Mouse (Mus musculus): ENCODE measurements around the gene Olfr937.

The Olfr937 gene

DNA sequence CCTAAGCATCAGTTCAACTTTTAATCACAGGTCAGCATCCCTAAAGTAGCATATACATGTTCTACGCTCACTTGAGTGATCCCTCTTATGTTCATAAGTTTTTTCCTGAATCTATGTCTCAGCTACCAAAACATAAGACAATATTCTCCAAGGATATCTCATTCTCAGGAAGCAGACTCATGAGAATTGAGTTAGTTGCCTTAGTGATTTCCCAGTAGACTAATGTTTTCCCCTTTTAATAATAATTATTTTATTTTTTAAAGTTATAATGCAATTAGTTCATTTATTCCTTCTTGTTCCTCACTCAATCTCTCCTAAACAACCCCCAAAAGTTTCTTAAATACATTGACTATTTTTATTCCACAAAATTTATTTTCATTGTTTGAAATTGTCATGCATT, at the start of gene Olfr937:
Gene Olfr937 (minus strand): TSS at position 101 of the 400 bp plus-strand sequence.
- in situ Hi-C loops (cut with MboI): no loop called here

DNA sequence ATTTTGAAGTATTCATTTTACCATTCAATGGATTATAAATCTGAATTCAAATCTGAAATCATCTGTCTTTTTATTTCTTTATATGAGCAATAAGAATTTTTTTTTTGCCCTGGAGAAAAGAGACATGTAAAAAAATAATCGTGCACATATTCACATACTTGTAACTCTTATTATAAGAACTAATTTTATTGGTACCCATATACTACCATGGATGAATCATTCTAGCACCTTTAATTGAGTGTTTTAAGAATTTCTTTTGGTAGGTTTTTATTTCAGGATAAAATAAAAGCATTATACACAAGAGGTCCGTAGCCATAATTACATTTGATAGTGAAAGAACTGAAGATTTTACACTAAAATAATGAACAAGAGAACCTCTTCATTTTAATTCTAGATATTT, 14.0 kb upstream of the Olfr937 start, which contains the start of gene Olfr938:
Gene Olfr938 (minus strand): TSS at position 101 of the 400 bp plus-strand sequence.
- in situ Hi-C loops (cut with MboI): no loop called here

DNA sequence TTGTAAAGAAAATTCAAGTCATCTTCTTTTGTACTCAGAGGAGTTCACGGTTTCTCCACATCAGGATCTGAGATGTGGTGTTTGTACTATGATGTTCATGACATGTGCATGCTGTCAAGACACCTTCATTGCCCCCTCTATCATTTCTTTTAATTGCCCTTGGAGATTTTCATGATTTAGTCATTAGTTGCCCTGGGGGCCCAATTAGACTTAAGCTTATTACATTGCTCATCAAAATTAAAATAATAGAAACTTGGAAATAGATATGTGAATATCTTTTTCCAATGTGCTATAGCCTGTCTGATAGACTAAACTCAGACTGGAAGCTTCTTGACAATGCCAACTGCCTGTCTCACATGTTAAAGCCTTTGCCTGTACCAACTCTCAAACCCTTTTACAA, 41.5 kb downstream of the Olfr937 start, which contains the start of gene Olfr146:
Gene Olfr146 (minus strand): TSS at position 101 of the 400 bp plus-strand sequence.
- in situ Hi-C loops (cut with MboI): no loop called here
